Mouse (Mus musculus) hindbrain, embryonic 12.5 days (tissue): ENCODE measurements around the gene Ptprc. TPM values are rescaled to one million over a fixed set of nuclear protein-coding genes. Genes with fewer than 3 reads are reported as not detected.

Experiments
- ATAC-seq: fragments of 200-750 bp; cut with Nextera tagmentation; 2 replicates; pipeline ENCODE4 v1.8.0; 2017; ENCODE audit warnings: moderate TSS enrichment; ENCODE audit not compliant: low FRiP score
- H3K27ac ChIP-seq: fragments of 300-500 bp; sonication (generic); 2 replicates; pipeline ENCODE4 v1.5.1; 2016; ENCODE audit warnings: mild to moderate bottlenecking
- H3K27me3 ChIP-seq: fragments of 300-500 bp; sonication (generic); 2 replicates; pipeline ENCODE4 v1.6.1; 2016; ENCODE audit warnings: mild to moderate bottlenecking
- H3K36me3 ChIP-seq: fragments of 300-500 bp; sonication (generic); 2 replicates; pipeline ENCODE4 v1.6.1; 2016; ENCODE audit warnings: mild to moderate bottlenecking
- H3K4me1 ChIP-seq: fragments of 300-500 bp; sonication (generic); 2 replicates; pipeline ENCODE4 v1.6.1; 2016
- H3K4me2 ChIP-seq: fragments of 300-500 bp; sonication (generic); replicated peaks from 2 replicates; pipeline ENCODE4 v1.6.1; 2016; ENCODE audit warnings: mild to moderate bottlenecking
- H3K4me3 ChIP-seq: fragments of 300-500 bp; sonication (generic); 2 replicates; pipeline ENCODE4 v1.5.1; 2016; ENCODE audit warnings: mild to moderate bottlenecking
- H3K9ac ChIP-seq: fragments of 300-500 bp; sonication (generic); 2 replicates; pipeline ENCODE4 v1.6.1; 2016; ENCODE audit warnings: mild to moderate bottlenecking, moderate library complexity
- H3K9me3 ChIP-seq: fragments of 300-500 bp; sonication (generic); replicated peaks from 2 replicates; pipeline ENCODE4 v1.6.1; 2016; ENCODE audit warnings: mild to moderate bottlenecking
- WGBS: fragments of 180-500 bp; shearing (Covaris S2); methylation state at CpG from one replicate; pipeline ENCODE4 v1.1.7; 2016; 5-methylcytosine and 5-hydroxymethylcytosine counted together
- polyA plus RNA-seq: library from polyadenylated mRNA; unstranded; fragments of >200 nt; fragmentation: Nextera tagmentation; extraction: Ambion mirVana; gene quantifications from 2 replicates; pipeline ENCODE4 v1.2.1, GENCODE M21; 2016

The Ptprc gene
- polyA plus RNA-seq, 1 experiment from 2014 or later = 1.5 TPM

DNA sequence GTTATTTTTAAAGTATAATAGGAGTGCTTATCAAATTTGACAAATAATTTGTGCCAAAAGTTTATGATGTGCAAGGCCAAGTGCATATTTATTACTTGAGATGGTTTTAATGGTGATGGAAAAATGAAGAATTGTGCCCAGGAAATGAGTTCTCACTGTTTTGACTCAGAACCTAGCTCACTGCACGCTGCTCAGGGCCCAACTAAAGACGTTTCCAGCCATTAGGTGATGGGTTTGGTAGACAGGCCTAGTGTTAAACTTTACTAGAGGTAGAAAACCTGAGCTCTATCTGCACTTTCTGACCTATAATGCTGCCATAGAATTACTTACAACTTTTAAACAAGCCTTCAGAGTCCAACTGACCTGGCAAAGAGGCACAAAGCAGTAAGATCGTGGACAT is 3.0 kb downstream of the Ptprc start:
- Histone ChIP-seq H3K4me3 (no peak overlapping the region), H3K27ac (no peak overlapping the region), H3K9ac (no peak overlapping the region), H3K4me1 (no peaks in the 10 kb centered on the region), H3K36me3 (no peaks in the 10 kb centered on the region), H3K4me2 (no peak overlapping the region), H3K9me3 (no peaks in the 10 kb centered on the region), H3K27me3 (no peaks in the 10 kb centered on the region)
- ATAC-seq = no peak
- WGBS = 75% methylated on average over 3 of the region's 3 CpGs

DNA sequence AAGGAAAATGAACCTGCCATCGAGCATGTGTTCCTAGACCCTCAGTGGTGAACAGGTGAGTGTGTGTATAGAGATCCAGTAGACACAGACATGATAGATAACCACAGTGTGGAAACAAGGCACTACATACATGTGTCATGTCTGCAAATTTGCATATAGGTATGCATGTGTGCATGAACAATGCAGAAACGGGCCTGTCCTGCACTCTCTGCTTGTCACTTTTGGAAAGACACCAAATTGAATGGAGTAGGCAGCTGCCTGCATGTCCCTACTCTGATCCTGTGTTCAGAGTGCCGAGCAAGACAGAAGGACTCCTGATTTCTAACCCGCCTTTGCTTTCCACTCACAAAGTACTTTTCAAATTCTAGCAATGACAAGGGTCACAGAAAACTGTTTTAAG is 3.4 kb downstream of the Ptprc start:
- Histone ChIP-seq H3K4me1 (no peaks in the 10 kb centered on the region), H3K4me2 (no peak overlapping the region), H3K4me3 (no peak overlapping the region), H3K36me3 (no peaks in the 10 kb centered on the region), H3K9me3 (no peaks in the 10 kb centered on the region), H3K9ac (no peak overlapping the region), H3K27ac (no peak overlapping the region), H3K27me3 (no peaks in the 10 kb centered on the region)
- no peak for ATAC-seq
- 92% methylated on average over 4 of the region's 4 CpGs for WGBS

DNA sequence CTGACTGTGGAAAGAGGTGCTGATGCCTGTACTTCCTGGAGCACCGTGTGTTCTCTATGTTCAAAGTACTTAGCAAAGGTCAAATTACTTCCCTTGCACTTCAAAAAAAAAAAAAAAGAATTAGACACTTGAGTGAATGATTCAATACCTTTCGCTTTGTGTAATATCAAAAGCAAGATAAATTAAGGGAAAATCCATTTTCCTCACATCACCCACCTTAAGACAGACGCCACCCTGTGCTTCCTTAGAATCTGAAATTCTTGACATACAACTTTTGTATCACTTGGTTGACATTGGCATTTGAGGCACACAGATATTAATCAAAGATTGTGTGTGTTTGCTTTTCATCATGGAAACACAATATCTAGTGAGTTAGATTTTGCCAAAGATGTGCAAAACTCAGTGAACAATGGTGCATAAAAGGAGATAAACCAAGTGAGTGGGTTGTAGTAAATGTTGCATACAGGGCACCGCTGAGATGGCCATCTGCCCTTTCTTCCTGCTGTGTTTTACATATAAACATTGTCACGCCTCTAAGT is 9.2 kb downstream of the Ptprc start:
- Histone ChIP-seq H3K4me3 (no peak overlapping the region), H3K9me3 (no peaks in the 10 kb centered on the region), H3K9ac (no peak overlapping the region), H3K36me3 (no peaks in the 10 kb centered on the region), H3K27me3 (no peaks in the 10 kb centered on the region), H3K27ac (no peak overlapping the region), H3K4me2 (no peak overlapping the region), H3K4me1 (no peaks in the 10 kb centered on the region)
- WGBS = 78% methylated on average over 5 of the region's 5 CpGs
- ATAC-seq = no peak

DNA sequence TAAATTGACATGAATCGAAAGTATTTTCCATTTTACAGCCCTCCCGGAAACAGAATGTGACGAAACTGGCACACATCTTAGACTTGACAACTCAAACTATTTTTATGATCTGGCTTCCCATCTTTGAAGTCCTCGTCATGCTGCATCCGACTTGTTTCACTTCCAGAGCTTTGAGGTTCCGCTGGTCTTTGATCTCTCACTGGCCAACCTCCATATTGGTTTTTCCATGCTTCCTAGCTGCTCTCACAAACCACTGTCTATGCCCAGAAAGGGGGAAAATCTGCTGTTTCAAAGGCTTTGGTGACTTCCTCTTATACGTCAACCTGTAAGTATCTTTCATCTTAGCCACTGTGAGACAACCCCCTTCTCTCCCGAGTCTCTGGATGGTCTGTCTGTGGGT is 12.9 kb downstream of the Ptprc start:
- H3K4me2 ChIP-seq = no peak overlapping the region

DNA sequence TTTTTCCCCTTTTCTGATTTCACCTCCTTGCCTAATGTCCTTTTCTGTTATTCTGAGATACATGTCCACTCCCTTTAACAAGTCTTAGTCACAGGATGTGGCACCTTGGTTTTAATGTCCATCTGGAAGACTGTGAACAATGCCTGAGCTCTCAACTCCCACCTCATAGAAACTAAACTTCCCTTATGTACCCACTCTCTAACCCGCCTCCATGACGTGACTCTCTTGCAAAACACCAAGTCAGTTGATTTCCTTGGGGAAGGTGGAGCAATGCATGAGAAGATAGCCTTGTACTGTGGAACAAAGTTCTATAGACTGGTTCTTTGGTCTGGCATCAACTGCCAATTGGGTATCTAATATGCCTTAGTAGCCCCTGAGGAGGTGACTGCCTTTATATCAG is 16.6 kb downstream of the Ptprc start:
- Histone ChIP-seq H3K9ac (no peak overlapping the region), H3K4me1 (no peaks in the 10 kb centered on the region), H3K27me3 (no peaks in the 10 kb centered on the region), H3K4me2 (no peak overlapping the region), H3K4me3 (no peak overlapping the region), H3K27ac (no peak overlapping the region), H3K9me3 (no peaks in the 10 kb centered on the region), H3K36me3 (no peaks in the 10 kb centered on the region)
- 77% methylated on average over 2 of the region's 2 CpGs for WGBS
- no peak for ATAC-seq

More for the DNA sequence above, 12.9 kb downstream of the Ptprc start:
- no peaks in the 10 kb centered on the region for H3K27me3 ChIP-seq
- H3K4me1 ChIP-seq = no peaks in the 10 kb centered on the region
- H3K4me3 ChIP-seq = no peak overlapping the region
- no peak for ATAC-seq
- 90% methylated on average over 8 of the region's 8 CpGs for WGBS
- no peak overlapping the region for H3K9ac ChIP-seq
- no peak overlapping the region for H3K27ac ChIP-seq
- H3K36me3 ChIP-seq = no peaks in the 10 kb centered on the region
- H3K9me3 ChIP-seq = no peaks in the 10 kb centered on the region

DNA sequence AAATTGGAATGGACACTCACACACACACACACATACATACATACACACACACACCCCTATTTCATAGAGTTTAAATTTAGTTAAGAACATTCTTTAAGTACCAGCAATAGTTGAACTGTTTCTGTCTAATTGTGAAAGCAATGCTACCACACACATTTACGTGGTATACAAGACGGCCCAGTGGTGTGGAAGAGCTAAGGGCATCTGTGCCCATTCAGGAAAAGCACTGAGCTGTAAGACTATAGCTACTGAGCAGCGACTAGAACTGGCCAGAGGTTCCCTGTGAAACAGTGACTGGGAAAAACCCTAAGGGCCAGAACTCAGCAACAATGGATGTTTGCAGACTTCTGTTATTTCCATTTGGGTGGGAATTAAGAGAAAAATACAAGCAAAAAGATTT is 17.3 kb downstream of the Ptprc start:
- H3K27ac ChIP-seq = no peak overlapping the region
- no peaks in the 10 kb centered on the region for H3K9me3 ChIP-seq
- no peak overlapping the region for H3K4me2 ChIP-seq
- no peaks in the 10 kb centered on the region for H3K4me1 ChIP-seq
- no peak overlapping the region for H3K4me3 ChIP-seq
- no peak overlapping the region for H3K9ac ChIP-seq
- H3K27me3 ChIP-seq = no peaks in the 10 kb centered on the region
- H3K36me3 ChIP-seq = no peaks in the 10 kb centered on the region
- ATAC-seq = 0 out of 2 replicates have a peak, but pooled peaks have one; percentile 56
- WGBS = 32% methylated on average over 3 of the region's 3 CpGs

DNA sequence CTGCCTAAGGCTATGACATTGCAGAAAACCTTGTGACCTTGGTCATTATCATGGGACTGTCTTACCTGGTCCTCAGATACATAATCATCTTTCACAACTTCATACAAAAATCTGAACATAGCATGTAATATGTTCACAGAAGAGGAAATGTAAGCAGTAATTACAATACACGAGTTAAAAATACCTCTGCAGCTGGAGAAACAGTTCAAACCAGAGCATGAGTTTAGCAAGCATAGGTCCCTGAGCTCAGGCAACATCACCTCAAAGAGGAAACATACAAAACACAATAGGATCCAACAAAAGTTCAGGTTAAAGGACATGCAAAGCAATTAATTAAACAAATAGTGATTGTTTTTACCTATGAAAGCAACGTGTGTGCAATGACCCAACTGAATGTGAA is 17.8 kb downstream of the Ptprc start:
- WGBS = 67% methylated on average over 2 of the region's 2 CpGs
- Histone ChIP-seq H3K9ac (no peak overlapping the region), H3K4me1 (no peaks in the 10 kb centered on the region), H3K27me3 (no peaks in the 10 kb centered on the region), H3K4me3 (no peak overlapping the region), H3K27ac (no peak overlapping the region), H3K36me3 (no peaks in the 10 kb centered on the region), H3K9me3 (no peaks in the 10 kb centered on the region), H3K4me2 (no peak overlapping the region)
- no peak for ATAC-seq

DNA sequence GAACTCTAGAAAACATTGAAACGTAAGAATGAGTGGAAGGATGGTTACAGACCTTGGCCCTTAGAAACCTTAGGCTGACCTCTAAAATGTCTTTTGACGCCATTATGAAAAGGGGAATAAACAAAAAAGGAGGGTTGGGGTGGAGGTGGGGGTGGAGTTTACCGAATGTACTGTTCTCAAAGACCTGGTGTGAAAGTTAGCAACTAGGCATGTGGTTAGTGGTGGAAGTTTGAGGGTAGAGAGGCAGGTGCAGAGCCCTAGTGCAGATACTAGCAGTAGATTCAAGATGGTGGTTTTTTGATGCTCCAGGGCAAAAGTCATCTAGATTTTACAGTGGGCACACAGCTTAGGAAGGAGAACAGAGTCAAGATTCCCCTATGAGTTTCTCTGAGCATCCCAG is 18.5 kb downstream of the Ptprc start:
- no peak overlapping the region for H3K4me3 ChIP-seq
- H3K9me3 ChIP-seq = no peaks in the 10 kb centered on the region
- H3K9ac ChIP-seq = no peak overlapping the region
- no peaks in the 10 kb centered on the region for H3K27me3 ChIP-seq
- ATAC-seq = no peak
- no peaks in the 10 kb centered on the region for H3K36me3 ChIP-seq
- H3K4me1 ChIP-seq = no peaks in the 10 kb centered on the region
- H3K27ac ChIP-seq = no peak overlapping the region
- 86% methylated on average over 3 of the region's 3 CpGs for WGBS
- H3K4me2 ChIP-seq = no peak overlapping the region

DNA sequence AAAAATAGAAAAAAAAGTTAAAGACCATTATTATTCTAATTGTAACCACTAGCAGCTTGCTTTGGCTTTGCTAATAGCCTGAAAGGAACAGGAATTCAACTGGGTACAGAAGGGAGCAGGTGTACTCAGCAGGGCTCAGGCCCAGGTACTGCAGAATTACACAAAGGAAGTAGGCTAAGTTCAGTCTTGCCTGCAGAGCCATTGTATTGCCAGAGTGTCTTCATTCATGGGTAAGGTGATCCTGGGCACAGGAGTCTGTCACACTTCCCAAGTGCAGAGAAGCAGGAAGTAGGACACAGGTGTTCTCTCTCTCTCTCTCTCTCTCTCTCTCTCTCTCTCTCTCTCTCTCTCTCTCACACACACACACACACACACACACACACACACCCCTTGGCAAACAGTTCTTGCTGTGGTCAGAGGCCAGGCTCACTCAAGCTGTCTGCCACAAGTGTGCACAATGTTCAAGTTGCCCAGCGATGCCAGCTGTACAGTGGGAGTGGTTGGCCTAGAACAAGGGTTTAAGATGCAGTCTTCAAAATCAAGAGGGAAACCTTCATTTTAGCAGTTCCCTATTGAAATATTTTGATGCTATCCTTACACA is 21.2 kb downstream of the Ptprc start:
- ATAC-seq = no peak
- H3K4me3 ChIP-seq = no peak overlapping the region
- H3K9ac ChIP-seq = no peak overlapping the region
- H3K9me3 ChIP-seq = no peaks in the 10 kb centered on the region
- H3K36me3 ChIP-seq = no peaks in the 10 kb centered on the region
- H3K4me1 ChIP-seq = no peaks in the 10 kb centered on the region
- no peaks in the 10 kb centered on the region for H3K27me3 ChIP-seq
- H3K27ac ChIP-seq = no peak overlapping the region
- 71% methylated on average over 1 of the region's 1 CpGs for WGBS
- no peak overlapping the region for H3K4me2 ChIP-seq

DNA sequence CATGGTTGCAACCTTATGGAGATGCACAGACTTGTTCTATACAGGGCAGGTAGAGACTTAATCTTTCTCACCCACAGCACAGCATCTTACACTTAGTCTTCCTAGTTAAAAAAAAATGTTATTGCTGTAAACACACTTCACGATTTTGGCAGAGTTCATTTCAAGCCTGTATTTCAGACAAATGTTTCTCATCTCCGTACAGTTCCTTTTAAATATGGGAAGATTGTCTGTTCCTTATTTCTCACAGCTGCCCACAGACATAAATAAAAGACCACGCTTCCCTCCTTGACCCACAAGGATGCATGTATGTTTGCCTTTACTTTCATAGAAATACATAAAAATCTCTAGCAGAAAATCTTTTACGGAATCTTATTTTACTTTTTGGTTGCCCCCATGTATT is 22.4 kb downstream of the Ptprc start:
- Histone ChIP-seq H3K36me3 (no peaks in the 10 kb centered on the region), H3K4me2 (no peak overlapping the region), H3K27ac (no peak overlapping the region), H3K9me3 (no peaks in the 10 kb centered on the region), H3K27me3 (no peaks in the 10 kb centered on the region), H3K9ac (no peak overlapping the region), H3K4me3 (no peak overlapping the region), H3K4me1 (peaks cover 4% of the 10 kb centered on the region; the same call in 1 of the 2 replicates)
- 84% methylated on average over 4 of the region's 4 CpGs for WGBS
- ATAC-seq = no peak

DNA sequence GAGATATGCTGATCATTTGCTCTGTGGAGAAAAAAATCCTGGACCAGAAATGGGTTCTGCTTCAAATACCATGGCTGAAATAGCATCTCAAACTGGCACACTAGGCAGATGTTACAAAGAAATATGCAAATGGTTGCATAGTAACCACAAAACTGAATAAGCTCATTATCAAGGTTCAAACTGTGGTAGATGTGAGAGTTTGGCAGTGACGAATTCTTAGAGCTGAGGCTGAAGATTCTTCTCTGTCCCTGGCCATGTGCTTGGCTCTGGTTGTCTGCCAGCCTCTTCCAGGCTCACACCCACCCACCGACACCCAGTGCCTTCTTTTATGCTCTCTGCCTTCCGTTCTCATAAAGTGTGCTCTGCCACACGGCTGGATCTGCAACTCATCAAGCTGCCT is 26.7 kb downstream of the Ptprc start:
- H3K4me1 ChIP-seq = peaks cover 4% of the 10 kb centered on the region; the same call in 1 of the 2 replicates
- no peak overlapping the region for H3K4me3 ChIP-seq
- H3K4me2 ChIP-seq = no peak overlapping the region
- ATAC-seq = no peak
- H3K27ac ChIP-seq = no peak overlapping the region
- no peaks in the 10 kb centered on the region for H3K27me3 ChIP-seq
- no peaks in the 10 kb centered on the region for H3K36me3 ChIP-seq
- no peaks in the 10 kb centered on the region for H3K9me3 ChIP-seq
- no peak overlapping the region for H3K9ac ChIP-seq
- 58% methylated on average over 4 of the region's 4 CpGs for WGBS

DNA sequence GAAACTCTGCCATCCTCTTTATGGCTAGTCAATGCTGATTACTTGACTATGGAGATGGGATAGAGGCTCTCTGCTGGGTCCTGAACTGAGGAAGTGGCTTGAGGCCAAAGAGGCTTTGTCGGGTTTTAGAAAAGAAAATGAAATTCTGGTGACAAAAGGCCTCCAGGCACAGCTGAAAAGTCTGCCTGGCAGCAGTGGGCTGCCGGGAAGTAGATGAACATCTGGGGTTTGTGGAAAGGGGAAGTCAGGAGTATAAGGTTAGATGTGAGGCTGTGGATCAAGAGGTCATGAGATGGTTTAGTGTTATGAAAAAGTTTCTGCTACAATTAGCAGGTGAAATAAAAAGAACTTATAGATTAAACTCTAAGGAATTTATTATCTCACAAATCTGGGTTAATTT is 29.9 kb downstream of the Ptprc start:
- H3K4me3 ChIP-seq = no peak overlapping the region
- H3K36me3 ChIP-seq = no peaks in the 10 kb centered on the region
- no peaks in the 10 kb centered on the region for H3K27me3 ChIP-seq
- H3K4me1 ChIP-seq = peaks cover 4% of the 10 kb centered on the region; the same call in 1 of the 2 replicates
- H3K4me2 ChIP-seq = no peak overlapping the region
- no peaks in the 10 kb centered on the region for H3K9me3 ChIP-seq
- H3K27ac ChIP-seq = no peak overlapping the region
- 47% methylated on average over 2 of the region's 2 CpGs for WGBS
- no peak for ATAC-seq
- H3K9ac ChIP-seq = no peak overlapping the region

DNA sequence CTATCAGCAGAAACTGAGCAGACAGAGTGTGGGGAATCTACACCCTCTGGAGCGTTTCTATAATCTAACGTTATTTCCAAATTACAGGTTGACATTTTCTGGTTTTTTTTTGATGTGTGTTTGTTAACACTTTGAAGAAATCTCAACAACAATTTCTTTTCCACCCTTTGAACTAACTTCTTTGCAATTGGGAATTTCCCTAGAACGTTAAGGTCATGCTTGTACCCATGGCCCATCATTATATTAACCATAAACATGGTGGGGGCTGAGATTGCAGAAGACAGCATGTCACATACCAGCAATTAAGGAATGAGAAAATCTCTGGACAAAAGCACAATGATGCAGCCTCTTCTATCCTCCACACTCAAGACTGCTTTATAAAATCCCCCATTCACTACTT is 30.4 kb downstream of the Ptprc start:
- ATAC-seq = no peak
- Histone ChIP-seq H3K4me1 (peaks cover 4% of the 10 kb centered on the region; the same call in 1 of the 2 replicates), H3K4me2 (no peak overlapping the region), H3K4me3 (no peak overlapping the region), H3K9ac (no peak overlapping the region), H3K27me3 (no peaks in the 10 kb centered on the region), H3K9me3 (no peaks in the 10 kb centered on the region), H3K36me3 (no peaks in the 10 kb centered on the region), H3K27ac (no peak overlapping the region)
- WGBS = 85% methylated on average over 3 of the region's 3 CpGs
